Mouse (Mus musculus) ES-Bruce4 (cell line): ENCODE results near the gene Mcrip1.

Experiments
- CTCF ChIP-seq: IDR thresholded peaks from one replicate; pipeline ENCODE4 v1.8.1; 2011; ENCODE audit warnings: low read depth, low read length
- EP300 ChIP-seq: IDR thresholded peaks from 2 replicates; pipeline ENCODE4 v1.6.1; 2011; ENCODE audit warnings: low read depth, low read length; ENCODE audit not compliant: insufficient read depth
- POLR2A ChIP-seq: IDR thresholded peaks from one replicate; pipeline ENCODE4 v1.8.1; 2011; ENCODE audit warnings: low read length; ENCODE audit not compliant: insufficient read depth

DNA sequence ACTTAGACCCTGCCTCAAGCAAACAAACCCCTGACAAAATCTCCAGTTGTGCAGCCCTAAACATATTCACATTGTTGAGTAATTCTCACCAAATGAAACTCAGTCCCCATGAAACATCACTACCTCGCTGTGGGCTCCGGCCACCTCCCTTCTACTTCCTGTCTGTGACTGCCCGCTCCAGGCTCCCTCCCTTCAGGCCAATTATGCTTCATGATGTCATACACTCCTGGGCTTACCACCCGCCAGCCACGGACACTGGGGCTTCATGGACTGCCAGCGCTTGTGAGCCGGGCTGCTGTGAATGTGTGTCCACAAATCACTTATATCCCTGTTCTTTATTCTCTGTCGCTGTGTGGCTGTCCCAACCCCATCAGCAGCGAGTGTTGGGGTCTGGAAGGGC lies 29.8 kb downstream of the Mcrip1 start:
- TF ChIP-seq CTCF (no peak), POLR2A (no peak), EP300 (no peak)
